Mouse (Mus musculus) naive thymus-derived CD4-positive, alpha-beta T cell, adult 5 months (primary cell): ENCODE data around the gene 4933415A04Rik. TPM values are rescaled to one million over a fixed set of nuclear protein-coding genes. Genes with fewer than 3 reads are reported as not detected.

ENCODE experiments used
- polyA plus RNA-seq: library from polyadenylated mRNA; unstranded; fragments of 100-300 nt; shearing (Covaris generic); gene quantifications from one replicate; pipeline ENCODE4 v1.2.1, GENCODE M21; 2017

Gene 4933415A04Rik
- polyA plus RNA-seq: not detected

DNA sequence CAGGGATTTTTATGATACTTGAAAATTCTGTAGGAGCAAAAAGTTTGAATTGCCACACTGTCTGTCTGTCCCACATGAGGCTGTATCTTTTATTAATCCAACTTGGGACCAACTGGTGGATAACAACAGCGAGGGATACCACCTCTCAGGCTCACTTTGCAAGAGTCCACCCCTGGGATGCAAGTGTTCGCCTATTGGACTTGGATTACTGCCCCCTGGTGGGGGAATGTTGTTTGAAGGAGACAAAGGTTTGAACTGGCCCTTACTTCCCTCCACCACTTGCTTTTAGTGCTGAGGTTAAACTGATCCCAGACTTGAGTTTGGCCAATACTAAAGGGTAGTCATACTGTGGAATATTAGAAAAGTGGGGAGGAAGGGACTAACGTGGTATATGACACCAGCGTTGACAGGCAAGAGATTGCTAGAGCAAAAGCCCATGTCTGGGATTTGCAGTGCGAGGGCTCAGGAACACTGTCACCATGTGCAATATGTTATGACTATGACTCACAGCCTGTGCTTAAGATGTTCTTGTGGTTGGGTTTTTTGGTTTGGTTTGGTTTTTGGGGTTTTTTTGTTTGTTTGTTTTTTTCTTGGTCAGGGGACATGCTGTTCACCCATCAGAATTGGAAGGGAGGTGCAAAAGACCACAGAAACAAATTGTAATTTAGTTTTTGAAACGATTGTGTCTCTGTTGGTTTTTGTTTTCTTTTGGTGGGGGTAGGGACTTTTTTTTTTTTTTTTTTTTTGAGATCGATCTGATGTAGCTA is at the start of gene 4933415A04Rik:
Gene 4933415A04Rik (plus strand): TSS at position 717 of the 767 bp plus-strand sequence.

DNA sequence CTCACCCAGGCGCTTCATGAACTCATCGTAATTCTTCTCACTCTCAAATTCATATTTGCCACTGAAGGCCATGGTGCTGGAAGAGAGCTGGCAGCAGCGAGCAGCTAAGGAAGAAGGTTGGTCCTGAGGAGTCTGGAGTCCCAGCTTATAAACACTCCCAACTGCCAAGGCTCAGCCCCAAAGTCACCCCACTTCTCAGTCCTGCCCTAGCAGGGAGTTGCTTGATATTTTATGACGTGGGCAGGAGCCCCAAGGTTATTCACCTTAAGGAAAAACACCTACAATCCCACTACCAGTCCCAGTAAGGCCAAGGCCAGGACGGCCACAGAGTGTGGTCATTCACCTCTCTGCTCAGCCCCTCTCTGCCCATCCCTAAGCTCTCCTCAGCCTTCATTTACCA is 14.6 kb downstream of the 4933415A04Rik start, which contains the start of gene Fabp6:
Gene Fabp6 (minus strand): TSS at position 101 of the 400 bp plus-strand sequence.

Other genes starting within 250 kb of the 4933415A04Rik start
- gene Pttg1, start 160.8 kb upstream of the 4933415A04Rik start, polyA plus RNA-seq: 146 TPM
- 134 TPM for gene Slu7, start 153.3 kb upstream of the 4933415A04Rik start, polyA plus RNA-seq
- gene C1qtnf2, start 112.8 kb upstream of the 4933415A04Rik start, polyA plus RNA-seq: not detected
- gene Ccnjl, start 58.3 kb upstream of the 4933415A04Rik start, polyA plus RNA-seq: 0.26 TPM
- not detected for gene Fabp6, start 14.5 kb downstream of the 4933415A04Rik start, polyA plus RNA-seq
- 81.1 TPM for gene Pwwp2a, start 95.0 kb downstream of the 4933415A04Rik start, polyA plus RNA-seq
- gene Ttc1, start 161.0 kb downstream of the 4933415A04Rik start, polyA plus RNA-seq: 74.5 TPM